Mouse (Mus musculus): ENCODE data around the gene Rftn1. TPM values are rescaled to one million over a fixed set of nuclear protein-coding genes. Genes with fewer than 3 reads are reported as not detected.
A peak's percentile ranks its signal among the peaks of the same experiment; 100 is the strongest.

The Rftn1 gene
- total RNA-seq, 2 experiments from 2014 or later, result 7.3 to 9.2 TPM

GRCm38 (mm10) chr17:50010096-50010495 lies 180.4 kb downstream of the Rftn1 start:
- DNase-seq (ENCODE audit: low spot score in 2 of 2), result no peak
- intact Hi-C loops (cut with DNase I), result no loop called here

- intact Hi-C loops (cut with DNase I), result no loop called here
- DNase-seq (ENCODE audit: low spot score in 2 of 2), result peak in 1 of 2 experiments; percentile 4
Observed at GRCm38 (mm10) chr17:50006721-50007351, 183.6 kb downstream of the Rftn1 start.

GRCm38 (mm10) chr17:50006338-50006720 lies 184.1 kb downstream of the Rftn1 start:
- no peak for DNase-seq (ENCODE audit: low spot score in 2 of 2)
- intact Hi-C loops (cut with DNase I), result no loop called here

GRCm38 (mm10) chr17:50003156-50003555 lies 187.3 kb downstream of the Rftn1 start:
- DNase-seq (ENCODE audit: low spot score in 2 of 2), result no peak
- intact Hi-C loops (cut with DNase I), result no loop called here

GRCm38 (mm10) chr17:50002171-50002570 lies 188.3 kb downstream of the Rftn1 start:
- no peak for DNase-seq (ENCODE audit: low spot score in 2 of 2)

GRCm38 (mm10) chr17:50001754-50002153 lies 188.7 kb downstream of the Rftn1 start:
- DNase-seq (ENCODE audit: low spot score in 2 of 2), result no peak
- intact Hi-C loops (cut with DNase I), result no loop called here

More at GRCm38 (mm10) chr17:50002171-50002570, 188.3 kb downstream of the Rftn1 start:
- intact Hi-C loops (cut with DNase I), result no loop called here

- intact Hi-C loops (cut with DNase I), result no loop called here
- no peak for DNase-seq (ENCODE audit: low spot score in 2 of 2)
Observed at GRCm38 (mm10) chr17:50000580-50000979, 189.9 kb downstream of the Rftn1 start.

- intact Hi-C loops (cut with DNase I), result no loop called here
- DNase-seq (ENCODE audit: low spot score in 2 of 2), result no peak
Observed at GRCm38 (mm10) chr17:49996626-49997152, 193.8 kb downstream of the Rftn1 start.

GRCm38 (mm10) chr17:49996097-49996496 lies 194.4 kb downstream of the Rftn1 start:
- intact Hi-C loops (cut with DNase I), result no loop called here
- no peak for DNase-seq (ENCODE audit: low spot score in 2 of 2)

GRCm38 (mm10) chr17:49995226-49995625 lies 195.2 kb downstream of the Rftn1 start:
- intact Hi-C loops (cut with DNase I), result no loop called here
- no peak for DNase-seq (ENCODE audit: low spot score in 2 of 2)

GRCm38 (mm10) chr17:49993631-49994030 lies 196.8 kb downstream of the Rftn1 start:
- intact Hi-C loops (cut with DNase I), result no loop called here
- DNase-seq (ENCODE audit: low spot score in 2 of 2), result no peak

GRCm38 (mm10) chr17:49992625-49993603 lies 197.6 kb downstream of the Rftn1 start:
- intact Hi-C loops (cut with DNase I), result no loop called here
- DNase-seq (ENCODE audit: low spot score in 2 of 2), result no peak

- intact Hi-C loops (cut with DNase I), result no loop called here
- no peak for DNase-seq (ENCODE audit: low spot score in 2 of 2)
Observed at GRCm38 (mm10) chr17:49989583-49989982, 200.9 kb downstream of the Rftn1 start.

- no peak for DNase-seq (ENCODE audit: low spot score in 2 of 2)
- intact Hi-C loops (cut with DNase I), result no loop called here
Observed at GRCm38 (mm10) chr17:49987095-49987494, 203.4 kb downstream of the Rftn1 start.

GRCm38 (mm10) chr17:49983478-49983877 lies 207.0 kb downstream of the Rftn1 start:
- intact Hi-C loops (cut with DNase I), result no loop called here

GRCm38 (mm10) chr17:49982611-49983390 lies 207.7 kb downstream of the Rftn1 start:
- no peak for DNase-seq (ENCODE audit: low spot score in 2 of 2)
- intact Hi-C loops (cut with DNase I), result no loop called here

More at GRCm38 (mm10) chr17:49983478-49983877, 207.0 kb downstream of the Rftn1 start:
- DNase-seq (ENCODE audit: low spot score in 2 of 2), result no peak

- no peak for DNase-seq (ENCODE audit: low spot score in 2 of 2)
- intact Hi-C loops (cut with DNase I), result no loop called here
Observed at GRCm38 (mm10) chr17:49981591-49981990, 208.9 kb downstream of the Rftn1 start.

- intact Hi-C loops (cut with DNase I), result no loop called here
Observed at GRCm38 (mm10) chr17:49979761-49980285, 210.7 kb downstream of the Rftn1 start.

GRCm38 (mm10) chr17:49977424-49977790 lies 213.1 kb downstream of the Rftn1 start:
- no peak for DNase-seq (ENCODE audit: low spot score in 2 of 2)
- intact Hi-C loops (cut with DNase I), result no loop called here

More at GRCm38 (mm10) chr17:49979761-49980285, 210.7 kb downstream of the Rftn1 start:
- DNase-seq (ENCODE audit: low spot score in 2 of 2), result no peak
